Mouse (Mus musculus): ENCODE results near the gene Dspp. TPM values are rescaled to one million over a fixed set of nuclear protein-coding genes. Genes with fewer than 3 reads are reported as not detected.

Gene Dspp
- polyA plus RNA-seq, 1 experiment from 2014 or later: not detected

- H3K4me3 ChIP-seq (ENCODE audit: low read depth, low read length): no peak overlapping the region
- TF ChIP-seq CTCF (IDR thresholded peaks at IDR 0.05; ENCODE audit: low read depth) (no peak), EP300 (optimal IDR thresholded peaks at IDR 0.05) (no peak)
- ATAC-seq (ENCODE audit: low FRiP score, low TSS enrichment): no peak
These were observed 21.2 kb upstream of the Dspp start for GRCm38 (mm10) chr5:104149349-104149748.

GRCm38 (mm10) chr5:104150196-104150595 lies 20.3 kb upstream of the Dspp start:
- DNase-seq (ENCODE audit: low spot score) (no peak), ATAC-seq (ENCODE audit: low FRiP score, low TSS enrichment) (no peak)
- H3K27ac ChIP-seq (replicated peaks): no peak overlapping the region
- H3K4me2 ChIP-seq (replicated peaks; ENCODE audit: low read depth): no peak overlapping the region
- no peaks in the 10 kb centered on the region for H3K4me1 ChIP-seq (replicated peaks; ENCODE audit: control insufficient read depth, insufficient read depth)
- no peaks in the 10 kb centered on the region for H3K27me3 ChIP-seq (ENCODE audit: control insufficient read depth, insufficient read depth, low read length)
- H3K4me3 ChIP-seq (ENCODE audit: low read depth, low read length): no peak overlapping the region
- TF ChIP-seq EP300 (optimal IDR thresholded peaks at IDR 0.05) (no peak), CTCF (IDR thresholded peaks at IDR 0.05; ENCODE audit: low read depth) (no peak)
- no peaks in the 10 kb centered on the region for H3K36me3 ChIP-seq (ENCODE audit: control insufficient read depth, insufficient read depth, low read length)
- no peak overlapping the region for H3K9ac ChIP-seq (ENCODE audit: low read length)
- WGBS: 89% methylated on average over 6 of the region's 6 CpGs
- H3K9me3 ChIP-seq (ENCODE audit: control insufficient read depth, low read length): no peaks in the 10 kb centered on the region

More at GRCm38 (mm10) chr5:104149349-104149748, 21.2 kb upstream of the Dspp start:
- Histone ChIP-seq H3K4me2 (replicated peaks; ENCODE audit: low read depth) (no peak overlapping the region), H3K27ac (replicated peaks) (no peak overlapping the region), H3K9ac (ENCODE audit: low read length) (no peak overlapping the region), H3K27me3 (ENCODE audit: control insufficient read depth, insufficient read depth, low read length) (no peaks in the 10 kb centered on the region), H3K9me3 (ENCODE audit: control insufficient read depth, low read length) (no peaks in the 10 kb centered on the region), H3K4me1 (replicated peaks; ENCODE audit: control insufficient read depth, insufficient read depth) (no peaks in the 10 kb centered on the region), H3K36me3 (ENCODE audit: control insufficient read depth, insufficient read depth, low read length) (no peaks in the 10 kb centered on the region)
- WGBS: 62% methylated on average over 7 of the region's 7 CpGs
- DNase-seq (ENCODE audit: low spot score): no peak

GRCm38 (mm10) chr5:104157701-104158100 lies 12.8 kb upstream of the Dspp start:
- H3K4me1 ChIP-seq (replicated peaks; ENCODE audit: control insufficient read depth, insufficient read depth): no peaks in the 10 kb centered on the region
- H3K4me2 ChIP-seq (replicated peaks; ENCODE audit: low read depth): no peak overlapping the region
- ATAC-seq (ENCODE audit: low FRiP score, low TSS enrichment): no peak
- 89% methylated on average over 7 of the region's 7 CpGs for WGBS
- no peak overlapping the region for H3K4me3 ChIP-seq (ENCODE audit: low read depth, low read length)
- H3K27me3 ChIP-seq (ENCODE audit: control insufficient read depth, insufficient read depth, low read length): no peaks in the 10 kb centered on the region
- H3K9me3 ChIP-seq (ENCODE audit: control insufficient read depth, low read length): no peaks in the 10 kb centered on the region
- no peaks in the 10 kb centered on the region for H3K36me3 ChIP-seq (ENCODE audit: control insufficient read depth, insufficient read depth, low read length)
- DNase-seq (ENCODE audit: low spot score): no peak
- no peak overlapping the region for H3K9ac ChIP-seq (ENCODE audit: low read length)
- no peak overlapping the region for H3K27ac ChIP-seq (replicated peaks)
- no peak for TF ChIP-seq CTCF (IDR thresholded peaks at IDR 0.05; ENCODE audit: low read depth)
- TF ChIP-seq EP300 (optimal IDR thresholded peaks at IDR 0.05): no peak

GRCm38 (mm10) chr5:104158332-104159052 lies 12.0 kb upstream of the Dspp start:
- WGBS: 72% methylated on average over 7 of the region's 7 CpGs
- no peaks in the 10 kb centered on the region for H3K27me3 ChIP-seq (ENCODE audit: control insufficient read depth, insufficient read depth, low read length)
- H3K27ac ChIP-seq (replicated peaks): no peak overlapping the region
- ATAC-seq (ENCODE audit: low FRiP score, low TSS enrichment) (no peak), DNase-seq (ENCODE audit: low spot score) (no peak)
- H3K4me2 ChIP-seq (replicated peaks; ENCODE audit: low read depth): no peak overlapping the region
- no peak for TF ChIP-seq CTCF (IDR thresholded peaks at IDR 0.05; ENCODE audit: low read depth)
- TF ChIP-seq EP300 (optimal IDR thresholded peaks at IDR 0.05): no peak
- H3K9me3 ChIP-seq (ENCODE audit: control insufficient read depth, low read length): no peaks in the 10 kb centered on the region
- H3K4me1 ChIP-seq (replicated peaks; ENCODE audit: control insufficient read depth, insufficient read depth): no peaks in the 10 kb centered on the region
- H3K4me3 ChIP-seq (ENCODE audit: low read depth, low read length): no peak overlapping the region
- H3K36me3 ChIP-seq (ENCODE audit: control insufficient read depth, insufficient read depth, low read length): no peaks in the 10 kb centered on the region
- H3K9ac ChIP-seq (ENCODE audit: low read length): no peak overlapping the region

- Histone ChIP-seq H3K9ac (ENCODE audit: low read length) (no peak overlapping the region), H3K9me3 (ENCODE audit: control insufficient read depth, low read length) (no peaks in the 10 kb centered on the region), H3K36me3 (ENCODE audit: control insufficient read depth, insufficient read depth, low read length) (no peaks in the 10 kb centered on the region), H3K4me1 (replicated peaks; ENCODE audit: control insufficient read depth, insufficient read depth) (no peaks in the 10 kb centered on the region), H3K27ac (replicated peaks) (no peak overlapping the region), H3K27me3 (ENCODE audit: control insufficient read depth, insufficient read depth, low read length) (no peaks in the 10 kb centered on the region), H3K4me2 (replicated peaks; ENCODE audit: low read depth) (no peak overlapping the region), H3K4me3 (ENCODE audit: low read depth, low read length) (no peak overlapping the region)
- DNase-seq (ENCODE audit: low spot score): no peak
- TF ChIP-seq EP300 (optimal IDR thresholded peaks at IDR 0.05): no peak
- no peak for TF ChIP-seq CTCF (IDR thresholded peaks at IDR 0.05; ENCODE audit: low read depth)
- WGBS: 78% methylated on average over 3 of the region's 3 CpGs
- no peak for ATAC-seq (ENCODE audit: low FRiP score, low TSS enrichment)
These were observed 9.9 kb upstream of the Dspp start for GRCm38 (mm10) chr5:104160581-104160980.

GRCm38 (mm10) chr5:104161390-104161789 lies 9.1 kb upstream of the Dspp start:
- H3K9ac ChIP-seq (ENCODE audit: low read length): no peak overlapping the region
- no peak overlapping the region for H3K27ac ChIP-seq (replicated peaks)
- no peaks in the 10 kb centered on the region for H3K4me1 ChIP-seq (replicated peaks; ENCODE audit: control insufficient read depth, insufficient read depth)
- ATAC-seq (ENCODE audit: low FRiP score, low TSS enrichment) (no peak), DNase-seq (ENCODE audit: low spot score) (no peak)
- no peak for TF ChIP-seq CTCF (IDR thresholded peaks at IDR 0.05; ENCODE audit: low read depth)
- no peak for TF ChIP-seq EP300 (optimal IDR thresholded peaks at IDR 0.05)
- no peaks in the 10 kb centered on the region for H3K27me3 ChIP-seq (ENCODE audit: control insufficient read depth, insufficient read depth, low read length)
- WGBS: 46% methylated on average over 1 of the region's 1 CpGs
- no peak overlapping the region for H3K4me3 ChIP-seq (ENCODE audit: low read depth, low read length)
- no peaks in the 10 kb centered on the region for H3K9me3 ChIP-seq (ENCODE audit: control insufficient read depth, low read length)
- H3K36me3 ChIP-seq (ENCODE audit: control insufficient read depth, insufficient read depth, low read length): no peaks in the 10 kb centered on the region
- H3K4me2 ChIP-seq (replicated peaks; ENCODE audit: low read depth): no peak overlapping the region

Data from stomach, postnatal 0 days (tissue).